14 mouse cellular contexts compared by ENCODE assay signal in genomic region chr11:82371577-82371976, GRCm38 (mm10). TPM values are rescaled to one million over a fixed set of nuclear protein-coding genes. Genes with fewer than 3 reads are reported as not detected.
DNase-seq lines count a peak whose midpoint lies in the region; ATAC-seq and TF ChIP-seq lines count a peak whose summit lies in the region.
"Had no signal": no experiment of that assay in that cellular context is flagged by ENCODE, and none has a peak within 500 bp of the region (broad histone marks: within the 10 kb centered on the region; RNA-seq: fewer than 3 reads in every experiment).

No protein-coding gene starts in this region.

- ATAC-seq in kidney, embryonic 16.5 days (ENCODE audit: low FRiP score, low TSS enrichment): no peak
- ATAC-seq in embryonic facial prominence, embryonic 14.5 days (ENCODE audit: low read depth): no peak
- no peak for ATAC-seq in liver, postnatal 0 days
- ATAC-seq: Patski had no signal

- no peaks in the 10 kb centered on the region for H3K9me3 ChIP-seq in kidney, embryonic 16.5 days (ENCODE audit: low read length)
- no peaks in the 10 kb centered on the region for H3K9me3 ChIP-seq in MEL (replicated peaks; ENCODE audit: insufficient read depth, low read length)
- H3K9me3 ChIP-seq in embryonic facial prominence, embryonic 14.5 days (ENCODE audit: control insufficient read depth, low read length): no peaks in the 10 kb centered on the region
- H3K9me3 ChIP-seq in liver, postnatal 0 days (ENCODE audit: low read length): no peaks in the 10 kb centered on the region
- H3K9me3 ChIP-seq: liver, embryonic 13.5 days had no signal

- TF ChIP-seq POLR2A in MEL (IDR thresholded peaks at IDR 0.05; ENCODE audit: control insufficient read depth in 1 of 2, insufficient read depth in 1 of 2, low read depth in 1 of 2, low read length in 2 of 2, poor library complexity in 1 of 2): no peak

- H3K79me2 ChIP-seq in MEL (ENCODE audit: control insufficient read depth, insufficient read depth, low read length, poor library complexity): no peaks in the 10 kb centered on the region

- no peak overlapping the region for H3K9ac ChIP-seq in kidney, embryonic 16.5 days (replicated peaks; ENCODE audit: low read length)
- no peak overlapping the region for H3K9ac ChIP-seq in MEL (ENCODE audit: control insufficient read depth, low read depth, low read length, poor library complexity, severe bottlenecking)
- no peak overlapping the region for H3K9ac ChIP-seq in embryonic facial prominence, embryonic 14.5 days (ENCODE audit: low read depth, low read length)
- no peak overlapping the region for H3K9ac ChIP-seq in liver, postnatal 0 days (replicated peaks)
- H3K9ac ChIP-seq: liver, embryonic 13.5 days had no signal

- H3K4me2 ChIP-seq in kidney, embryonic 16.5 days (replicated peaks; ENCODE audit: low read depth, low read length): no peak overlapping the region
- H3K4me2 ChIP-seq in embryonic facial prominence, embryonic 14.5 days (ENCODE audit: low read depth, low read length): no peak overlapping the region
- H3K4me2 ChIP-seq in liver, postnatal 0 days (ENCODE audit: low read depth, low read length): no peak overlapping the region
- H3K4me2 ChIP-seq: liver, embryonic 13.5 days had no signal

- H3K36me3 ChIP-seq in kidney, embryonic 16.5 days (ENCODE audit: insufficient read depth, low read length): no peaks in the 10 kb centered on the region
- H3K36me3 ChIP-seq in MEL (ENCODE audit: control insufficient read depth in 1 of 2, insufficient read depth in 2 of 2, low read length in 2 of 2): no peaks in the 10 kb centered on the region
- H3K36me3 ChIP-seq in embryonic facial prominence, embryonic 14.5 days (ENCODE audit: control insufficient read depth, insufficient read depth, low read length): no peaks in the 10 kb centered on the region
- no peaks in the 10 kb centered on the region for H3K36me3 ChIP-seq in liver, postnatal 0 days (replicated peaks; ENCODE audit: insufficient read depth, low read length)
- H3K36me3 ChIP-seq: liver, embryonic 13.5 days had no signal

- no peak overlapping the region for H3K27ac ChIP-seq in kidney, embryonic 16.5 days (ENCODE audit: low read length)
- no peak overlapping the region for H3K27ac ChIP-seq in MEL (ENCODE audit: control insufficient read depth, low read depth, low read length)
- H3K27ac ChIP-seq in embryonic facial prominence, embryonic 14.5 days (replicated peaks; ENCODE audit: low read depth, low read length): no peak overlapping the region
- no peak overlapping the region for H3K27ac ChIP-seq in liver, postnatal 0 days (ENCODE audit: low read depth)
- H3K27ac ChIP-seq: liver, embryonic 13.5 days had no signal

- DNase-seq in kidney, adult 9 months: peak; percentile 8
- peak; percentile 21 for DNase-seq in 416B (ENCODE audit: low read depth)
- DNase-seq in MEL (ENCODE audit: low read depth, low spot score): peak; percentile 40
- peak; percentile 62 for DNase-seq in embryonic facial prominence, embryonic 14.5 days (ENCODE audit: low spot score)
- no peak for DNase-seq in liver, postnatal 0 days
- DNase-seq in thymus, postnatal 10 days (ENCODE audit: low spot score in 2 of 2): no peak
- DNase-seq: cerebellum, adult 11-12 months; kidney, adult 18-20 months; liver, embryonic 13.5 days; right cerebral cortex, postnatal 14 days; thymus, adult 2 months had no signal

- H3K4me1 ChIP-seq in kidney, embryonic 16.5 days (ENCODE audit: insufficient read depth, low read length): no peaks in the 10 kb centered on the region
- no peaks in the 10 kb centered on the region for H3K4me1 ChIP-seq in MEL (ENCODE audit: control insufficient read depth in 1 of 2, insufficient read depth in 2 of 2, low read length in 2 of 2)
- no peaks in the 10 kb centered on the region for H3K4me1 ChIP-seq in embryonic facial prominence, embryonic 14.5 days (ENCODE audit: control insufficient read depth, insufficient read depth, low read length)
- H3K4me1 ChIP-seq in liver, postnatal 0 days (ENCODE audit: insufficient read depth): no peaks in the 10 kb centered on the region
- H3K4me1 ChIP-seq: liver, embryonic 13.5 days had no signal

- TF ChIP-seq RAD21 in MEL (IDR thresholded peaks at IDR 0.05; ENCODE audit: low read depth, low read length): no peak

- H3K27me3 ChIP-seq in kidney, embryonic 16.5 days (ENCODE audit: insufficient read depth, low read length): no peaks in the 10 kb centered on the region
- no peaks in the 10 kb centered on the region for H3K27me3 ChIP-seq in MEL (ENCODE audit: control insufficient read depth in 1 of 2, insufficient read depth in 2 of 2, low read length in 2 of 2)
- no peaks in the 10 kb centered on the region for H3K27me3 ChIP-seq in embryonic facial prominence, embryonic 14.5 days (replicated peaks; ENCODE audit: control insufficient read depth, insufficient read depth, low read length)
- H3K27me3 ChIP-seq in liver, postnatal 0 days (ENCODE audit: insufficient read depth, low read length): no peaks in the 10 kb centered on the region
- H3K27me3 ChIP-seq: liver, embryonic 13.5 days had no signal

- no peak for TF ChIP-seq EP300 in MEL (IDR thresholded peaks at IDR 0.05; ENCODE audit: low read depth in 1 of 2, low read length in 2 of 2)
- TF ChIP-seq EP300 in liver, postnatal 0 days (IDR thresholded peaks at IDR 0.05; ENCODE audit: low read depth): no peak

- WGBS in kidney, embryonic 16.5 days: 73% methylated on average over 4 of the region's 4 CpGs
- 65% methylated on average over 4 of the region's 4 CpGs for WGBS in embryonic facial prominence, embryonic 14.5 days
- WGBS in liver, postnatal 0 days (ENCODE audit: insufficient replicate concordance): 61% methylated on average over 4 of the region's 4 CpGs

- no peak overlapping the region for H3K4me3 ChIP-seq in kidney, embryonic 16.5 days (ENCODE audit: low read length)
- H3K4me3 ChIP-seq in MEL (ENCODE audit: control insufficient read depth in 1 of 2, insufficient read depth in 1 of 2, low read depth in 2 of 2, low read length in 2 of 2): no peak overlapping the region
- no peak overlapping the region for H3K4me3 ChIP-seq in embryonic facial prominence, embryonic 14.5 days (ENCODE audit: low read depth, low read length)
- H3K4me3 ChIP-seq in liver, postnatal 0 days (ENCODE audit: low read depth, low read length): no peak overlapping the region
- H3K4me3 ChIP-seq: liver, embryonic 13.5 days had no signal

- no peak for TF ChIP-seq CTCF in MEL (IDR thresholded peaks at IDR 0.05 in 2 of 3, conservative IDR thresholded peaks at IDR 0.05 in 1 of 3; ENCODE audit: control insufficient read depth in 1 of 3, insufficient read depth in 1 of 3, low read depth in 2 of 3, low read length in 3 of 3, poor library complexity in 1 of 3, severe bottlenecking in 1 of 3)
- no peak for TF ChIP-seq CTCF in liver, postnatal 0 days (IDR thresholded peaks at IDR 0.05; ENCODE audit: low read depth)

TF ChIP-seq in MEL, 35 proteins besides CTCF, POLR2A, EP300 and RAD21:
- TF ChIP-seq MAX (IDR thresholded peaks at IDR 0.05; ENCODE audit: low read length) (no peak), POLR2AphosphoS2 (IDR thresholded peaks at IDR 0.05; ENCODE audit: low read length) (no peak), E2F4 (IDR thresholded peaks at IDR 0.05; ENCODE audit: borderline replicate concordance, low read depth, low read length) (no peak)

RNA-seq across cellular contexts. Expression of gene Tmem132e, which starts 17.1 kb away (rescaled TPM):
- 0.10 and 0.40 TPM in 2 replicates for polyA plus RNA-seq in kidney, embryonic 16.5 days (2015; fragmentation: Nextera tagmentation; extraction: Ambion mirVana)
- total RNA-seq in MEL (2012; rRNA removed): not detected in 2 replicates
- not detected for polyA plus RNA-seq in MEL (2012; ENCODE audit: insufficient read depth in 1 of 2, insufficient read length in 2 of 2, low read depth in 1 of 2, low replicate concordance in 2 of 2, missing spikeins in 1 of 2)
- 2.0 TPM in 2 replicates for polyA plus RNA-seq in embryonic facial prominence, embryonic 14.5 days (2014; fragmentation: Nextera tagmentation; extraction: Ambion mirVana)
- 0.40 TPM in 2 replicates for polyA plus RNA-seq in liver, postnatal 0 days (2015; fragmentation: Nextera tagmentation; extraction: Ambion mirVana)
- total RNA-seq: monocyte, adult 5-6 weeks had no signal

Comparison
In these comparisons a context has a peak if more than half of its experiments do, and no peak if none do; other contexts are left out.
1. DNase-seq: peak in kidney, adult 9 months (single experiment), 416B (single experiment), MEL (single experiment) and embryonic facial prominence, embryonic 14.5 days (single experiment); none in liver, postnatal 0 days (single experiment) and thymus, postnatal 10 days (0 of 2).